Mouse (Mus musculus) lung, embryonic 16.5 days (tissue): ENCODE results near the gene Lin7c. TPM values are rescaled to one million over a fixed set of nuclear protein-coding genes. Genes with fewer than 3 reads are reported as not detected.

ENCODE experiments used
- ATAC-seq: fragments of 200-750 bp; cut with Nextera tagmentation; 2 replicates; pipeline ENCODE4 v1.8.0; 2017; ENCODE audit warnings: low read depth, mild to moderate bottlenecking, moderate library complexity
- H3K27ac ChIP-seq: fragments of 300-500 bp; sonication (generic); 2 replicates; pipeline ENCODE4 v1.5.1; 2014; ENCODE audit warnings: mild to moderate bottlenecking, control low read depth, low read length
- H3K27me3 ChIP-seq: fragments of 300-500 bp; sonication (generic); 2 replicates; pipeline ENCODE4 v1.6.1; 2014; ENCODE audit warnings: low read depth, low read length, mixed read lengths; ENCODE audit not compliant: control insufficient read depth, insufficient read depth
- H3K36me3 ChIP-seq: fragments of 300-500 bp; sonication (generic); 2 replicates; pipeline ENCODE4 v1.6.1; 2014; ENCODE audit warnings: low read length; ENCODE audit not compliant: control insufficient read depth, insufficient read depth
- H3K4me1 ChIP-seq: fragments of 300-500 bp; sonication (generic); replicated peaks from 2 replicates; pipeline ENCODE4 v1.6.1; 2014; ENCODE audit warnings: low read length, mixed read lengths; ENCODE audit not compliant: control insufficient read depth, insufficient read depth
- H3K4me2 ChIP-seq: fragments of 300-500 bp; sonication (generic); 2 replicates; pipeline ENCODE4 v1.6.1; 2014; ENCODE audit warnings: low read depth, low read length, control low read depth
- H3K4me3 ChIP-seq: fragments of 300-500 bp; sonication (generic); 2 replicates; pipeline ENCODE4 v1.5.1; 2014; ENCODE audit warnings: mild to moderate bottlenecking, low read length, control low read depth
- H3K9ac ChIP-seq: fragments of 300-500 bp; sonication (generic); 2 replicates; pipeline ENCODE4 v1.6.1; 2014; ENCODE audit warnings: low read length, control low read depth
- H3K9me3 ChIP-seq: fragments of 300-500 bp; sonication (generic); 2 replicates; pipeline ENCODE4 v1.6.1; 2016; ENCODE audit warnings: low read length; ENCODE audit not compliant: control insufficient read depth
- WGBS: fragments of 180-500 bp; shearing (Covaris S2); extraction: QIAGEN DNeasy Blood & Tissue Kit; methylation state at CpG from one replicate; pipeline ENCODE4 v1.1.7; 2014; 5-methylcytosine and 5-hydroxymethylcytosine counted together
- polyA plus RNA-seq: library from polyadenylated mRNA; unstranded; fragments of >200 nt; fragmentation: Nextera tagmentation; extraction: Ambion mirVana; gene quantifications from 2 replicates; pipeline ENCODE4 v1.2.1, GENCODE M21; 2015

Lin7c gene
- polyA plus RNA-seq, 1 experiment from 2014 or later = 65.0 TPM

- Histone ChIP-seq H3K4me3 (no peak overlapping the region), H3K27ac (no peak overlapping the region), H3K9me3 (no peaks in the 10 kb centered on the region), H3K27me3 (no peaks in the 10 kb centered on the region; the same call in none of the 2 replicates), H3K36me3 (no peaks in the 10 kb centered on the region), H3K9ac (no peak overlapping the region), H3K4me2 (no peak overlapping the region), H3K4me1 (0 out of 2 replicates have a peak, but pooled peaks cover 2% of the 10 kb centered on the region)
- ATAC-seq = no peak
- WGBS = 87% methylated on average over 5 of the region's 5 CpGs
These were observed 39.7 kb downstream of the Lin7c start for GRCm38 (mm10) chr2:109930366-109930765.

GRCm38 (mm10) chr2:109930771-109931170 is 40.1 kb downstream of the Lin7c start:
- 0 out of 2 replicates have a peak, but pooled peaks cover 2% of the 10 kb centered on the region for H3K4me1 ChIP-seq
- no peak overlapping the region for H3K4me3 ChIP-seq
- H3K9me3 ChIP-seq = no peaks in the 10 kb centered on the region
- ATAC-seq = no peak
- no peaks in the 10 kb centered on the region for H3K36me3 ChIP-seq
- no peak overlapping the region for H3K27ac ChIP-seq
- 90% methylated on average over 4 of the region's 4 CpGs for WGBS
- no peak overlapping the region for H3K9ac ChIP-seq
- no peaks in the 10 kb centered on the region; the same call in none of the 2 replicates for H3K27me3 ChIP-seq
- H3K4me2 ChIP-seq = no peak overlapping the region

GRCm38 (mm10) chr2:109931978-109932780 is 41.5 kb downstream of the Lin7c start:
- H3K36me3 ChIP-seq = no peaks in the 10 kb centered on the region
- ATAC-seq = no peak
- no peak overlapping the region for H3K27ac ChIP-seq
- no peak overlapping the region for H3K9ac ChIP-seq
- 0 out of 2 replicates have a peak, but pooled peaks cover 2% of the 10 kb centered on the region for H3K4me1 ChIP-seq
- no peaks in the 10 kb centered on the region; the same call in none of the 2 replicates for H3K27me3 ChIP-seq
- WGBS = 23% methylated on average over 13 of the region's 13 CpGs
- H3K4me2 ChIP-seq = 0 out of 2 replicates have a peak overlapping the region, but pooled peaks have one; percentile 17
- no peak overlapping the region for H3K4me3 ChIP-seq
- H3K9me3 ChIP-seq = no peaks in the 10 kb centered on the region

- Histone ChIP-seq H3K36me3 (no peaks in the 10 kb centered on the region), H3K27ac (no peak overlapping the region), H3K4me2 (no peak overlapping the region), H3K27me3 (no peaks in the 10 kb centered on the region; the same call in none of the 2 replicates), H3K9me3 (no peaks in the 10 kb centered on the region), H3K4me3 (no peak overlapping the region), H3K4me1 (0 out of 2 replicates have a peak, but pooled peaks cover 2% of the 10 kb centered on the region), H3K9ac (no peak overlapping the region)
- no peak for ATAC-seq
- WGBS = 60% methylated on average over 3 of the region's 3 CpGs
These were observed 42.5 kb downstream of the Lin7c start for GRCm38 (mm10) chr2:109933151-109933550.

GRCm38 (mm10) chr2:109934086-109934485 is 43.4 kb downstream of the Lin7c start:
- Histone ChIP-seq H3K27ac (no peak overlapping the region), H3K4me1 (0 out of 2 replicates have a peak, but pooled peaks cover 2% of the 10 kb centered on the region), H3K4me2 (no peak overlapping the region), H3K27me3 (no peaks in the 10 kb centered on the region; the same call in none of the 2 replicates), H3K9me3 (no peaks in the 10 kb centered on the region), H3K4me3 (no peak overlapping the region), H3K36me3 (no peaks in the 10 kb centered on the region), H3K9ac (no peak overlapping the region)
- 64% methylated on average over 4 of the region's 4 CpGs for WGBS
- no peak for ATAC-seq

- ATAC-seq = no peak
- Histone ChIP-seq H3K9me3 (no peaks in the 10 kb centered on the region), H3K36me3 (no peaks in the 10 kb centered on the region), H3K27me3 (no peaks in the 10 kb centered on the region; the same call in none of the 2 replicates), H3K4me3 (no peak overlapping the region), H3K9ac (no peak overlapping the region), H3K4me1 (0 out of 2 replicates have a peak, but pooled peaks cover 2% of the 10 kb centered on the region), H3K4me2 (no peak overlapping the region), H3K27ac (no peak overlapping the region)
- WGBS = 93% methylated on average over 3 of the region's 3 CpGs
These were observed 44.5 kb downstream of the Lin7c start for GRCm38 (mm10) chr2:109935194-109935593.

- Histone ChIP-seq H3K27ac (no peak overlapping the region), H3K9ac (no peak overlapping the region), H3K36me3 (no peaks in the 10 kb centered on the region), H3K4me1 (0 out of 2 replicates have a peak, but pooled peaks cover 2% of the 10 kb centered on the region), H3K9me3 (no peaks in the 10 kb centered on the region), H3K4me3 (no peak overlapping the region), H3K4me2 (no peak overlapping the region), H3K27me3 (no peaks in the 10 kb centered on the region; the same call in none of the 2 replicates)
- WGBS = 71% methylated on average over 11 of the region's 11 CpGs
- ATAC-seq = no peak
These were observed 45.2 kb downstream of the Lin7c start for GRCm38 (mm10) chr2:109935754-109936409.

- Histone ChIP-seq H3K36me3 (no peaks in the 10 kb centered on the region), H3K9ac (no peak overlapping the region), H3K9me3 (no peaks in the 10 kb centered on the region), H3K27ac (no peak overlapping the region), H3K4me3 (no peak overlapping the region), H3K4me2 (no peak overlapping the region), H3K4me1 (0 out of 2 replicates have a peak, but pooled peaks cover 2% of the 10 kb centered on the region), H3K27me3 (no peaks in the 10 kb centered on the region; the same call in none of the 2 replicates)
- WGBS = 52% methylated on average over 2 of the region's 2 CpGs
- no peak for ATAC-seq
These were observed 45.7 kb downstream of the Lin7c start for GRCm38 (mm10) chr2:109936410-109936755.

GRCm38 (mm10) chr2:109941973-109942444 is 51.4 kb downstream of the Lin7c start:
- no peak overlapping the region for H3K4me2 ChIP-seq
- no peak for ATAC-seq
- H3K4me1 ChIP-seq = no peaks in the 10 kb centered on the region
- no peaks in the 10 kb centered on the region for H3K36me3 ChIP-seq
- no peak overlapping the region for H3K4me3 ChIP-seq
- H3K27ac ChIP-seq = no peak overlapping the region
- H3K27me3 ChIP-seq = no peaks in the 10 kb centered on the region; the same call in 1 of the 2 replicates
- WGBS = 57% methylated on average over 5 of the region's 5 CpGs
- H3K9ac ChIP-seq = no peak overlapping the region
- H3K9me3 ChIP-seq = no peaks in the 10 kb centered on the region
